Mouse (Mus musculus) cerebellum, adult 11 months (tissue): Measurements from ENCODE around the gene Prss42.
"Not testable (repeated sequence)": the region's sequence is repeated elsewhere in the genome, so short reads cannot be mapped to it uniquely, and the experiment has no call there.

Experiments used
- DNase-seq: peaks from one replicate; pipeline ENCODE4 v3.0.0; 2022

Prss42 gene

GRCm38 (mm10) chr9:110790462-110790861, 7.5 kb upstream of the Prss42 start:
- no peak for DNase-seq

GRCm38 (mm10) chr9:110797013-110797412, 953 bp upstream of the Prss42 start:
- DNase-seq = no peak

DNA sequence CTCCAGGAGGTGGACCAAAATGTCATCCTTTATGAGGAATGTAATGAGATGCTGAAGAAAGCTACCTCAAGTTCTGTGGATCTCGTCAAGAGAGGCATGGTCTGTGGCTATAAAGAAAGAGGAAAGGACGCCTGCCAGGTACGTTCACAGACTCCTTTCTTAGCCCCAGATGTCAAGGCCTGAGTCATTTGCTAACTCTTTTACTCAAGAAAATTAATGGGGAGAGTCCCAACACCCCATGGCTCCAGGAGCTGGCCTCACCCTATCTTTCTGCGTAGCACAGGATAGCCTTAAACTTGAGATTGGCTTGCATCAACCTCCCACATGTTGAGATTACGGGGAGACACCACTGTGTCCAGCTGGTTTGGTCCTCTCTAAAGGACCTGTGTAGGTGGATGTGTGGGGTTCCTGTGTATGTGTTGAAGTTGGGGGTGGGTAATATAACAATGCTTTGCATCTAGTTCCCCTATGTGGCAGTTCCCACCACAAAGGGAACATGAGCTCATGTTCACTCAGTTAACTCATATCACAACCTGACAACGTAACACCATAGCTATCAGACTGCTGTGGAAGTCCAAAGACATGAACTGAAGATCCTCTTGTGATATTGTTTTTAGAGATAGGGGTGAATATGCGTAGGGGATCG, 3.0 kb downstream of the Prss42 start:
- no peak for DNase-seq

DNA sequence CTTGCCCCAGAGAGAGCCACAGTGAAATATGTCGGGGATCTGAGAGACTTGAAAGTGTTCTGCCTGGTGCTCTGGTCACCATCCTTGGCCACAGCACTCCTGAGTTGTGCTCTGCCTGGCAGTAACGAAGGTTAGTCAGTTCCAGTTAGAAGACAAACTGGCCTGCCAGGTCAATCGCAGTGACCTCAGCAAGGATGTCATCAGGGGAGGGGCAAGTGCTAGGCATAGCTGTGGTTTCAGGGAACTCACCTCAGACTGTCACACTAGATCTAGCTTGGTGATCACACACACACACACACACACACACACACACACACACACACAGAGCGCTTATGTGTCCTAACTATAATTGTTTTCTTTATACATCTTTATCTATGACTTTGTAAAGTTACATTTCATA, 5.3 kb downstream of the Prss42 start:
- no peak for DNase-seq

GRCm38 (mm10) chr9:110810051-110810450, 12.1 kb downstream of the Prss42 start:
- DNase-seq = no peak

- DNase-seq = no peak
Observed at GRCm38 (mm10) chr9:110813789-110814188, 15.8 kb downstream of the Prss42 start, which contains the start of gene Prss44. Prss44 (plus strand) TSS chr9:110813994.

DNA sequence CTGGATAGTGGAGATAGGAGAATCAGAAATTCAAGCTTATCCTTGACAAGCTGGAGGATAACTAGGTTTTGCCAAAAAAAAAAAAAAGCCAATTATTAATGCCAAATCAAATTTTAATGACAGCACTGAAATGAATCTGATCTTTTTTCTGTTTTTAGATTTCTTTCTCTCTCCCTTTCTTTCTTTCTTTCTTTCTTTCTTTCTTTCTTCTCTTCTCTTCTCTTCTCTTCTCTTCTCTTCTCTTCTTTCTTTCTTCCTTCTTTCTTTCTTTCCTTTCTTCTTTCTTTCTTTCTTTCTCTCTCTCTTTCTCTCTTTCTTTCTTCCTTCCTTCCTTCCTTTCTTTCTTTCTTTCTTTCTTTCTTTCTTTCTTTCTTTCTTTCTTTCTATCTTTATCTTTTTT, 22.6 kb downstream of the Prss42 start:
- DNase-seq = not testable (repeated sequence)

- no peak for DNase-seq
Observed at GRCm38 (mm10) chr9:110821436-110821835, 23.5 kb downstream of the Prss42 start.

GRCm38 (mm10) chr9:110825426-110825825, 27.5 kb downstream of the Prss42 start:
- DNase-seq = no peak

GRCm38 (mm10) chr9:110825832-110826231, 27.9 kb downstream of the Prss42 start:
- DNase-seq = no peak

DNA sequence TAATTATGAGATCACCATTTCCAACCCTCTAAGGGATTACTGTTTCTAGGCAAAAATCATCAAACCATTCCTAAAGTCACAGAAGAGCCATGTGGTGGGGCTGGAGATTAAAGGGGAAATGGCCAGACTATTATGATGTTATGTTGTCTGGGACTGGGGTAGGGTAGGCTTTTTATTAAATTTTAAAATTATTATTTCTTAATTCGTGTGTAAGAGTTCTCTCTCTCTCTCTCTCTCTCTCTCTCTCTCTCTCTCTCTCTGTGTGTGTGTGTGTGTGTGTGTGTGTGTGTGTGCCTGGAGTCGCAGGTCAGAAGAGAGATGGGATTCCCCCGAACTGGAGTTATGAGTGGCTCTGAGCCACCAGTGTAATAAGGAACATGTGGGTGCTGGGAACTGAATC, 28.4 kb downstream of the Prss42 start, which contains the start of gene Prss43:
Prss43 (plus strand) TSS at position 301 of the 400 bp plus-strand sequence.
- no peak for DNase-seq

GRCm38 (mm10) chr9:110833021-110833420, 35.1 kb downstream of the Prss42 start:
- DNase-seq = no peak

- DNase-seq = no peak
Observed at GRCm38 (mm10) chr9:110834411-110834810, 36.4 kb downstream of the Prss42 start, which contains the start of gene Prss45. Prss45 (plus strand) TSS chr9:110834588.

DNA sequence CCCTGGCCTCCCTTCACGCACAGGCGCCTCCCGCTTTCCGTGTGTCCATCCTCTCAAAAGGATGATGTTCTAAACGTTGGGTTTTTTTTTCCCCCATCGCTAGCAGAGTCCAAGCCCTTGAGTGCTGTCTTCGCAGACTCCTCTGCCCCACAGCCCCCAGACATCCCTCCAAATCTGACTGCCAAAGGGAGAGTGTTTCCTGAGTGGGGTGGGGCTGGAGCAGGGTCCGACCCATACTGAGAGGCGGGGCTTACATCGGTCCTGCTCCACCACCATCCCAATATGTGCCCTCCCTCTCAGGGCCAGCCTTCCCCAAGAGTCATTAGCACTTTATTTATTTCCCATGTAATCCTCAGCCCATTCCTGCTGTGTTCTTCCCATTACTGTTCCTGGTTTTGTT, 37.0 kb downstream of the Prss42 start:
- DNase-seq = no peak

DNA sequence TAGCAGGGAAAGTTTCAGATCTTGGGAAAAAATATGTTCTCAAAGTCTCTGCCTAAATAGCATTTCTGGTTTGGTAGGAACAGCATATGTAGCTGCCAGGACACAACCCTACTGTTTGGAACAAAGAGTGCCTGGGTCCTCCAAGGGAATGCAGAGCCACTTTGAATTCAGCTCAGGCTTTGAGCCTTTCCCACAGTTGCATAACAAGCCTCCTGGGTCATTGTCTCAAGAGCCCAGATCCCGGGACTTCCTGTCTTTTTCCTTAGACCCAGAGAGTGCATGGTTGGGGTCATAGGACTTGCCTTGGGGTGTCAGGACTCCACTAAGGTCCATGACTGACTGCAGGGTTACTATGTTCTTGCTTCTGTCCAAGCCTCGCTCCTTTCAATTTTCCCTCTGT, 38.1 kb downstream of the Prss42 start:
- DNase-seq = no peak

DNA sequence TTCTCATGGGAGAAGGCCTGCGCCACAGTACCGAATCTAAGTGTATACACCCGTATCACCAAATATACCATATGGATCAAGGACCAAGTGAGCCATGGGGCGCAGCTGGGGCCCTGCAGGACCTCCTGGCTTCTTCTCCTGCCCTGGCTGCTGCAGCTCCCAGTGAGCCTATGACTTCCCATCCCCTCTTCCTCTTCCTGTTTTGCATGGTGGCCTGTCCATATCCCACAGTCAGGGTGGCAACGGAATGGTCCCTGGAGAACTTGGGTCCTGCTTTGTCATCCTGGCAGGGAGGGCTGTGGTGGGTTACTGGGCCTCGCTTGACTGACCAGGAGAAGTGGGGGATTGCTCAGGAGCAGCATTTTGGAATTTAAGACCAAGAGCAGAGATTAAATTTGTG, 42.9 kb downstream of the Prss42 start:
- no peak for DNase-seq

GRCm38 (mm10) chr9:110841438-110841837, 43.5 kb downstream of the Prss42 start:
- no peak for DNase-seq

DNA sequence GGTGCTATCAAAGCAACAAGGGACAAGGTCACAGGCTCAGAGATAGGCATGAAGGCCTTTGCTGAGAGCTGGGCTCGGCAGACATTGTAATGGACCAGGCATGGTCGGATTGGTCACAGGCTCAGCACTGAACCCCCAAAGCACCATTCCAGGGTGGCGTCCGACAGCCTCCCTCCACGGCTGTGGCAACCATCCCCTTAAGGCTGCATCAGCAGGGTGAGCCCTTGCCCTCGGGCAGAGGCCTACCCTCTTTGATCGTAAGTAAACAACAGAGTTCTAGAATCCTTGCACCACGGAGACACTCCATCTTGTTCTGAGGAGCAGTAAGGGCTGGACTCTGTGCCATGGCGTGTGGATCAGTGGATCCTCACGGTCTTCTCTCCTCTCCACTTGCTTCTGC, 46.2 kb downstream of the Prss42 start, which contains the start of gene Prss46:
Prss46 (plus strand) TSS at position 301 of the 400 bp plus-strand sequence.
- DNase-seq = no peak

GRCm38 (mm10) chr9:110849162-110849561, 51.2 kb downstream of the Prss42 start:
- no peak for DNase-seq
